Mouse (Mus musculus) midbrain, embryonic 14.5 days (tissue): ENCODE data around the gene Rraga. TPM values are rescaled to one million over a fixed set of nuclear protein-coding genes. Genes with fewer than 3 reads are reported as not detected.
A peak's percentile ranks its signal among the peaks of the same experiment; 100 is the strongest.

Source experiments
- ATAC-seq: fragments of 200-750 bp; cut with Nextera tagmentation; 2 replicates; pipeline ENCODE4 v1.8.0; 2017; ENCODE audit warnings: moderate number of reproducible peaks, moderate library complexity; ENCODE audit not compliant: low FRiP score, low TSS enrichment
- DNase-seq: peaks from one replicate; pipeline ENCODE4 v3.0.0-alpha.2; 2015
- H3K27ac ChIP-seq: fragments of 300-500 bp; sonication (generic); replicated peaks from 2 replicates; pipeline ENCODE4 v1.5.1; 2014; ENCODE audit warnings: mild to moderate bottlenecking, low read depth, low read length, moderate library complexity
- H3K27me3 ChIP-seq: fragments of 300-500 bp; sonication (generic); 2 replicates; pipeline ENCODE4 v1.6.1; 2014; ENCODE audit warnings: low read length, control low read depth, mixed read lengths; ENCODE audit not compliant: control insufficient read depth, insufficient read depth
- H3K36me3 ChIP-seq: fragments of 300-500 bp; sonication (generic); 2 replicates; pipeline ENCODE4 v1.6.1; 2014; ENCODE audit warnings: low read length, control low read depth; ENCODE audit not compliant: control insufficient read depth, insufficient read depth
- H3K4me1 ChIP-seq: fragments of 300-500 bp; sonication (generic); 2 replicates; pipeline ENCODE4 v1.6.1; 2014; ENCODE audit warnings: mild to moderate bottlenecking, antibody characterized with exemption, low read length, control low read depth; ENCODE audit not compliant: control insufficient read depth, insufficient read depth
- H3K4me2 ChIP-seq: fragments of 300-500 bp; sonication (generic); 2 replicates; pipeline ENCODE4 v1.6.1; 2014; ENCODE audit warnings: mild to moderate bottlenecking, low read length, moderate library complexity
- H3K4me3 ChIP-seq: fragments of 300-500 bp; sonication (generic); replicated peaks from 2 replicates; pipeline ENCODE4 v1.5.1; 2014; ENCODE audit warnings: low read depth, low read length
- H3K9ac ChIP-seq: fragments of 300-500 bp; sonication (generic); replicated peaks from 2 replicates; pipeline ENCODE4 v1.6.1; 2014; ENCODE audit warnings: mild to moderate bottlenecking, low read length, moderate library complexity
- H3K9me3 ChIP-seq: fragments of 300-500 bp; sonication (generic); 2 replicates; pipeline ENCODE4 v1.6.1; 2016; ENCODE audit warnings: low read length, control low read depth, mixed read lengths; ENCODE audit not compliant: control insufficient read depth
- WGBS: fragments of 180-500 bp; shearing (Covaris S2); extraction: QIAGEN DNeasy Blood & Tissue Kit; methylation state at CpG from one replicate; pipeline ENCODE4 v1.1.7; 2014; 5-methylcytosine and 5-hydroxymethylcytosine counted together
- polyA plus RNA-seq: library from polyadenylated mRNA; unstranded; fragments of >200 nt; fragmentation: Nextera tagmentation; extraction: Ambion mirVana; gene quantifications from 2 replicates; pipeline ENCODE4 v1.2.1, GENCODE M21; 2014

The Rraga gene
- polyA plus RNA-seq, result 159 and 192 TPM in 2 replicates

DNA sequence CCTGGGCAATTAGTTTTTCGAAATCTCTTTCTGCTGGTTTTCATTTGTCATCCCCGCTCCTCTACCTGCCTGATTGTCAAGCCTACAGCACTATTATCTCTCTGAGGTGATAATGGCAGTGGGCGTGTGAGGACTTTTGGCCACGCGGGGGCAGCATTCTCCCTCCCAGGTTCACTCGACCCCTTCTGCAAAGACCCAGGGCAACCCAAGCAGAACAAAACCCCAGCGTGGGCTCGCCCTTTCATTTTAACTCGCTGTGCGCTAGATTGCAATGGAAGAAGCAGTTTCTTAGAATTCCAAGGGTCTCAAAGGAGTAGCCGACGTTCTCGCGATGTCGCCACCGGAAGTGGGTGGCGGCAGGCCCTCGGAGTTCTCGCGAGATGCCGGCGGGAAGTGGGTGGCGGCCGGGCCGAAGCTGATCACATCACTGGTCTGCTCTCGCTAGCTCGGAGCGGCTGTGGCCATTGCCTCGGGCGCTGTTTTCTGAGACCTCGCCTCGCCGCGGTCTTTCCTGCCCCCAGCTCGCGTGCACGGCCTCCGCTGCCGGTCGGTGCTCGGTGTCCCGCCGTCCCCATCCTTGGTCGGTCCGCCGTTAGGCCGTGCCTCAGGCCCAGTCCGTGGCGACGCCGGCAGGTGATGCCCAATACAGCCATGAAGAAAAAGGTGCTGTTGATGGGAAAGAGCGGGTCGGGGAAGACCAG lies at the start of gene Rraga:
TSS of gene Rraga (plus strand) at position 386 of the 701 bp plus-strand sequence.
- Histone ChIP-seq H3K4me2 (peak within 1 kb of the TSS; percentile 96), H3K4me3 (peak within 1 kb of the TSS; percentile 94), H3K4me1 (peaks cover 22% of the 10 kb centered on the region), H3K9me3 (no peaks in the 10 kb centered on the region), H3K36me3 (0 out of 2 replicates have a peak, but pooled peaks cover 6% of the 10 kb centered on the region), H3K27me3 (no peaks in the 10 kb centered on the region), H3K9ac (peak within 1 kb of the TSS; percentile 95), H3K27ac (peak within 1 kb of the TSS; percentile 97)
- under 1% methylated on average over 53 of the region's 53 CpGs for WGBS
- peak; percentile 98 for ATAC-seq
- peak; percentile 98 for DNase-seq

- ATAC-seq, result no peak
- no peak overlapping the region for H3K4me2 ChIP-seq
- WGBS, result 88% methylated on average over 11 of the region's 11 CpGs
- H3K27ac ChIP-seq, result no peak overlapping the region
- no peaks in the 10 kb centered on the region for H3K9me3 ChIP-seq
- no peaks in the 10 kb centered on the region for H3K36me3 ChIP-seq
- no peaks in the 10 kb centered on the region for H3K4me1 ChIP-seq
- no peak for DNase-seq
- H3K4me3 ChIP-seq, result no peak overlapping the region
- no peaks in the 10 kb centered on the region for H3K27me3 ChIP-seq
- no peak overlapping the region for H3K9ac ChIP-seq
Observed at GRCm38 (mm10) chr4:86527162-86528136, 48.0 kb upstream of the Rraga start.

- Histone ChIP-seq H3K4me1 (no peaks in the 10 kb centered on the region), H3K4me3 (no peak overlapping the region), H3K4me2 (no peak overlapping the region), H3K9ac (no peak overlapping the region), H3K27ac (no peak overlapping the region), H3K9me3 (no peaks in the 10 kb centered on the region), H3K27me3 (no peaks in the 10 kb centered on the region), H3K36me3 (no peaks in the 10 kb centered on the region)
- no peak for DNase-seq
- WGBS, result 82% methylated on average over 6 of the region's 6 CpGs
- ATAC-seq, result no peak
Observed at GRCm38 (mm10) chr4:86529161-86529560, 46.3 kb upstream of the Rraga start.

GRCm38 (mm10) chr4:86533406-86534090 lies 41.9 kb upstream of the Rraga start:
- no peaks in the 10 kb centered on the region for H3K36me3 ChIP-seq
- ATAC-seq (no peak), DNase-seq (no peak)
- no peaks in the 10 kb centered on the region for H3K4me1 ChIP-seq
- no peaks in the 10 kb centered on the region for H3K9me3 ChIP-seq
- H3K9ac ChIP-seq, result no peak overlapping the region
- no peaks in the 10 kb centered on the region for H3K27me3 ChIP-seq
- 87% methylated on average over 8 of the region's 8 CpGs for WGBS
- no peak overlapping the region for H3K4me2 ChIP-seq
- no peak overlapping the region for H3K27ac ChIP-seq
- no peak overlapping the region for H3K4me3 ChIP-seq

DNA sequence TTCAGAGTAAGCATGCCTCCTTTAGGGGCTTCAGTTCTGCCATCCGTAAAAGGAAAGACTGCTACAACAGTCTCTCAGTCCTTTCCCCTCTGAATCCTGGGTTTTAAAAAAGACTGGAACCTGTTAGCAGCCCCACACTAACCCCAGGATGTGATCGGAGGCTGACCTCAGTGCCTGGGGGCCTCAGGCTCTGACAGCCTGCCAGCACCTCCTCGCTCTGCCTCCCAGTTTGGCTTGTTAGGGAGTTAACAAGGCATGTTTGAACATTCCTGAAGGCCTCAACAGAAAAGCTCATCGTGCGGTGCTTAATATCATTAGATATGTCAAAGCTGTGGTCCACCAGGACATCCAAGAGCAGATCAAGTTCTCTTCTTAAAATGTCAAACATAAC lies 41.4 kb upstream of the Rraga start:
- DNase-seq, result no peak
- Histone ChIP-seq H3K4me2 (no peak overlapping the region), H3K4me3 (no peak overlapping the region), H3K9ac (no peak overlapping the region), H3K4me1 (no peaks in the 10 kb centered on the region), H3K27ac (no peak overlapping the region), H3K36me3 (no peaks in the 10 kb centered on the region), H3K27me3 (no peaks in the 10 kb centered on the region), H3K9me3 (no peaks in the 10 kb centered on the region)
- 69% methylated on average over 5 of the region's 5 CpGs for WGBS
- no peak for ATAC-seq

DNA sequence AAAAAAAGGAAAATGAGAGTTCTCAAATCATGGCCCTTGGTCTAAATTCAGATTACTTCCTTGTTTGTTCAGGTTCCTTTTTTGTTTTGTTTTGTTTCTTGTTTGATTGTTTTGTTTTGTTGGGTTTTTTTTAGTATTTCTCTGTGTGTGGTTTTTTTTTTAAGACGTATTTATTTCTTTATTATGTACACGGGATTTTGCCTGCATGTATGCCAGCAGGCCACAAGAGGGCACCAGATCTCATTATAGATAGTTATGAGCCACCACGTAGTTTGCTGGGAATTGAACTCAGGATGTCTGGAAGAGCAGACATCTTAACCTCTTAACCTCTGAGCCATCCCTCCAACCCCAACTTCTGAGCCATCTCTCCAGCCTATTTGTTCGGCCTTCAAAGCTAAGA lies 37.5 kb upstream of the Rraga start:
- Histone ChIP-seq H3K27me3 (no peaks in the 10 kb centered on the region), H3K4me2 (no peak overlapping the region), H3K9ac (no peak overlapping the region), H3K9me3 (no peaks in the 10 kb centered on the region), H3K27ac (no peak overlapping the region), H3K4me1 (no peaks in the 10 kb centered on the region), H3K4me3 (no peak overlapping the region), H3K36me3 (no peaks in the 10 kb centered on the region)
- DNase-seq (peak; percentile 69), ATAC-seq (no peak)
- 40% methylated on average over 4 of the region's 4 CpGs for WGBS

GRCm38 (mm10) chr4:86538936-86539335 lies 36.5 kb upstream of the Rraga start:
- Histone ChIP-seq H3K9me3 (no peaks in the 10 kb centered on the region), H3K4me2 (no peak overlapping the region), H3K4me1 (no peaks in the 10 kb centered on the region), H3K4me3 (no peak overlapping the region), H3K27ac (no peak overlapping the region), H3K9ac (no peak overlapping the region), H3K36me3 (no peaks in the 10 kb centered on the region), H3K27me3 (no peaks in the 10 kb centered on the region)
- ATAC-seq (no peak), DNase-seq (no peak)
- WGBS, result 94% methylated on average over 5 of the region's 5 CpGs

GRCm38 (mm10) chr4:86541573-86541972 lies 33.9 kb upstream of the Rraga start:
- Histone ChIP-seq H3K27ac (no peak overlapping the region), H3K36me3 (no peaks in the 10 kb centered on the region), H3K4me1 (no peaks in the 10 kb centered on the region), H3K9ac (no peak overlapping the region), H3K27me3 (no peaks in the 10 kb centered on the region), H3K4me2 (no peak overlapping the region), H3K4me3 (no peak overlapping the region), H3K9me3 (no peaks in the 10 kb centered on the region)
- ATAC-seq, result no peak
- WGBS, result 96% methylated on average over 1 of the region's 1 CpGs
- no peak for DNase-seq
